Mouse (Mus musculus) liver, embryonic 14 days (tissue): Measurements from ENCODE around the gene Espl1. TPM values are rescaled to one million over a fixed set of nuclear protein-coding genes. Genes with fewer than 3 reads are reported as not detected.

Experiments
- polyA plus RNA-seq: library from polyadenylated mRNA; depleted of rRNA; stranded (reverse); fragments of >200 nt; gene quantifications from 2 replicates; pipeline ENCODE4 v1.2.3, GENCODE M21; 2012; rRNA removed

The Espl1 gene
- polyA plus RNA-seq: 14.5 and 18.7 TPM in 2 replicates

DNA sequence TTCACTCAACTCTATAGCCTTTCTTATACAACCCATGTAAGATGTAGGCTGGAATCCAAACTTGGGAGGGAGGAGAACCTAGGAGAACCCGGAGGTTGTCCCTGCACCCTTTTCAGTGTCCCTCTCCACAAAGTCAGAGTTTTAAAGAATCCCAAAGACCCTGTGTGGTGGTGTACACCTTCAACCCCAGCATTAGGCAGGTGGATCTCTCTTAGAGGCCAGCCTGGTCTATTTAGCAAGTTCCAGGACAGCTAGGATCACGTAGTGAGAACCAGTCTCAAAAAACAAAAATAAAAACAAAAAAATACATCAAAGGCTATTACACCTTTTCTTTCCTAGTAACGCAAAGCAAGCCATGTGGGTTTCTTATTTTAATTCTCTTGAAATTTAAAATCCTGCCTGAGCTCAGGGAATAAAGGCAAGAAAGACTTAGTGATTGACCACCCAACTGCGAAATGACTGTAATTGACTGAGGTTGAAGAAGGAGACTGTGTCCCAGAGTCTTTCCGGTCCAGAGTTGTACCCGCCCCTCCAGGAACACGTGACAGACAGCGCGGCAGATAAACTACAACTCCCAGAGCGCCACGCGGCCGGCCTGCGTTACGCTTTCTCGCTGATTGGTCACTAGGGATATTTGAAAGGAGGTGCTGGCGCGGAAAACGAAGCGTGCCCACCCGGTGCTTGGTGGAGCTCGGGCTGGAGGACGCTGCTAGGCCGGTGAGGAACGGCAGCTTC is at the start of gene Espl1:
Gene Espl1 (plus strand): TSS at position 634 of the 735 bp plus-strand sequence.

GRCm38 (mm10) chr15:102257202-102258075 is 38.6 kb upstream of the Espl1 start, which contains the start of gene Rarg:
Gene Rarg, minus strand, starts transcription at chr15:102257517.

DNA sequence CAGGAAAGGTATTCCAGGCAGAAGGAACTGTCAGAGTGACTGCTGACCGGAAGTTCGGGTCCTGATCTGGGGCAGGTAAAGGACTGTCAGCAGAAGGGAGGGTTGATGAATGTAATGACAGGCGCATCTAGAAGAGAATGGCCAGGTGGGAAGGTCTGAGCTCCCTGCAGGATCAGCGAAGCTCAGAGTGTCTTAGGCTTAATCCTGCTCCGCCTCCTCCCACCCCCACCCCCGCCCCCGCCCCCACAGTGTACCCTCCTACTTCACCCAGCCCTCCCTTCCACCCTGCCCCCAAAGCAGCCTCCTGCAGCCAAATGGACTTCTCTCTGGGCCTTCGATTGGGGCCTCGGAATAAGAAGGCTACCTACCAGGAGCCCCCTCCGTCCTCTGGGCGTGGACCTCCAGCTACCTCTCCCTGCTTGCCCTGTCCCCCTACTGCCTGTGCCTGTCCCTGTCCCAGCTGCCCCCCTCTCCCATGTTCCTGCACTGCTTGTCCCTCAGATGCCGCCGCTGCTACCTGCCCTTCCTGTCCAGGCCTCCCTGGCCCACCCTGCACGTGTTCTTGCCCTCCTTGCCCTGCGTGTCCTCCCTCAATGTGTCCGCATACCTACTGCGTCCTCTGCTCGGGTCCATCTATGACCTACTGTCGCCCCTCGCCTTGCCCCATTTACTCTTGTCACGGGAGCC is 25.6 kb upstream of the Espl1 start, which contains the start of gene Gm9918:
Gene Gm9918 (plus strand): TSS at position 290 of the 687 bp plus-strand sequence.

DNA sequence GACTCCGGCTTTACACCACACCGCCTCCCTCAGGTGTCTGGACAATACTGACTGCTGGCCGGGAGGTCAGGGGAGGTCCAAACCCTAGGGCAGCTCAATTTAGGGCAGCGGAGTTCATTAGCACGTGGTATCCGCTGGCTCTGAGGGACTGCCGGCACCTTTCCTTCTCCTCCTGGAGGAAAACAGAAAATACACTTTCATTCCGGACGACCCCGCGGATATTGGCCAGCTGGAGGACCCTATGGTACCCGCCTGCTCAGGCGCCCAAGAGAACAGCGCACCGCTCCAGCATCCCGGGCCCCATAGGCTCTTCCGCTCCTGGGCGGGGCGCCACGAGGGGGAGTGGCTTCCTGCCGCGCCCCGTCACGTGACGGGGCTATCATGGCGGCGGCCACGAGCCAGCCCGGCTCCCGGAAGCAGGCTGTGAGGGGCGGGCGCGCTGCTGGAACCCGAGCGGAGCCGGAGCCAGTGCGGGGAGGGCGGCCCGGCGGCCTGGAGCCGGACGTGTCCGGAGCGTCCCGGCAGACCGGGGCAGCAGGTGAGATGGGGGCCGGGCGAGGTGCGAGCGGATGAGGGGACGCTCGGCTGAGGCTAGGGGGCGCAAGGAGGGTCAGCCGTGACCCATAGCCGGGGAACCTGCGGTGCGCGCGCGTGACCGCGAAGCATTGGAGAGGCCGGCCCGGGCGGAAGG is 16.8 kb upstream of the Espl1 start, which contains the start of gene Mfsd5:
Gene Mfsd5 (plus strand): TSS at position 363 of the 691 bp plus-strand sequence.

DNA sequence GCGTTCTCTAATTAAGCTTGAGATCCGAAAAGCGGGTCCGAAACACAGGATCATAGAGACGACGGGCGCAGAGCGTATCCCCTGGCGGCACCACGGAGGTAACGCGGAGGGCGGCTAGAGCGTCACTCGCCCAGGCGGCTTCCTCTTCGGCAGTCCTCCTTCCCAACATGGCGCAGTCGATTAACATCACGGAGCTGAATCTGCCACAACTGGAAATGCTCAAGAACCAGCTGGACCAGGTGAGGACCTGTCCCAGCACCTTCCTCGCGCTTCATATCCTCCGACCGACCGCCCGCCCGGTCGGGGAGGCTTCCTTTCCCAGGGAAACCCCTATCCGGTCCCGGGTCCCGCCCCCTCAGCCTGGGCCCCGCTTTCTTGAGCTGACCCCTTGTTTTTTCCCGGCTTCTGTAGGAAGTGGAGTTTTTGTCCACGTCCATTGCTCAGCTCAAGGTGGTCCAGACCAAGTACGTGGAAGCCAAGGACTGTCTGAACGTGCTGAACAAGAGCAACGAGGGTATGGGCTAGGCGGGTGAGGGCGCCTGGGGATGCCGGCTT is 30.0 kb downstream of the Espl1 start, which contains the start of gene Pfdn5:
Gene Pfdn5 (plus strand): TSS at position 95 of the 555 bp plus-strand sequence.

GRCm38 (mm10) chr15:102331610-102332015 is 35.5 kb downstream of the Espl1 start, which contains the start of gene Myg1:
Gene Myg1, plus strand, starts transcription at chr15:102331709.

DNA sequence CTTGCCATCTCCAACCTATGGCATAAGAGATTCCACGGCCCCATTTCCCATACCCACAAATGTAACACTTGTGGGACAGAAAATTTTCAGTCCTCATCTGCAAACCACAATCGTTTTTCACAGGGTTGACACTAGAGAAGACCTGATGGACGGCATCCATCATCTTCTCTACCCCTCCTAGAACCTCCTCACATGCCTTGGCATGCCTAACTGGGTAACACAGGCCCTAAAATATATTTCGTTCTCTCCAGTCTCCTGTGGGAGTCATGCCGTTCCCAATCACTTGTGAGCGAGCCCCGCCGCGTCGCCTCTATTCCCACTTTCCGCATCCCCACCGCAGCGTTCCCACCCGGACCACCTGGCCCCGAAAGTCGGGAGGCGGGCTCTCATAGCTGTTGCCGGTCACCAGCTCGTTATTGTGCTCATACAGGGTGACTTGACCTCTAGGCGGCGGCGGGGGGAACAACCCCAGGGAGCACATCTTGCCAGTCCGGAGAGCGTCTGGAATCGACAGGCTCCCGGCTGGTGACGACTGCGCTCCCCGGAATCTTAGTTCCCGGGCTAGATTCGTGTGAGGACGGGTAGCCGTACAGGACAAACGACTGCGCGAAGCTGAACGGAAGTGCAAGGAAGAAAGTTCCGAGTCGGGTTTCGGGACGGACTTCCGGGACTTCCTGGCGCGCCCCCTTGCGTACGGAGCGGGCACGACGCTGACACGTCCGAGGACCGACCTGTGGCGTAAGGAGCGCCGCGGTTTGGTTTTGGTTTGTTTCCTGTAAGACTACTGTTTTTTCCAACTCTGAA is 54.3 kb downstream of the Espl1 start, which contains the start of gene Aaas:
Gene Aaas (minus strand): TSS at position 634 of the 804 bp plus-strand sequence.

GRCm38 (mm10) chr15:102366733-102367344 is 70.8 kb downstream of the Espl1 start, which contains the start of gene Sp7:
Gene Sp7, minus strand, starts transcription at chr15:102367182.

Other genes with a start within 250 kb of the Espl1 start
- 72.9 and 76.9 TPM in 2 replicates for gene Eif4b, start 222.5 kb upstream of the Espl1 start, polyA plus RNA-seq
- 4.7 and 5.4 TPM in 2 replicates for gene Tns2, start 195.9 kb upstream of the Espl1 start, polyA plus RNA-seq
- gene Spryd3, start 160.0 kb upstream of the Espl1 start, polyA plus RNA-seq: 12.4 TPM in 2 replicates
- 0.50 and 0.66 TPM in 2 replicates for gene Igfbp6, start 151.9 kb upstream of the Espl1 start, polyA plus RNA-seq
- gene Soat2, start 145.7 kb upstream of the Espl1 start, polyA plus RNA-seq: 30.7 and 35.5 TPM in 2 replicates
- 15.1 and 17.1 TPM in 2 replicates for gene Zfp740, start 93.0 kb upstream of the Espl1 start, polyA plus RNA-seq
- gene Csad, start 91.5 kb upstream of the Espl1 start, polyA plus RNA-seq: 15.4 and 20.0 TPM in 2 replicates
- gene Itgb7, start 64.3 kb upstream of the Espl1 start, polyA plus RNA-seq: 2.2 and 2.3 TPM in 2 replicates
- gene Rarg, start 38.7 kb upstream of the Espl1 start, polyA plus RNA-seq: 2.0 and 2.1 TPM in 2 replicates
- gene Gm9918, start 25.7 kb upstream of the Espl1 start, polyA plus RNA-seq: 0.03 TPM in 2 replicates
- 11.1 and 12.9 TPM in 2 replicates for gene Mfsd5, start 16.8 kb upstream of the Espl1 start, polyA plus RNA-seq
- 84.4 and 85.9 TPM in 2 replicates for gene Pfdn5, start 29.9 kb downstream of the Espl1 start, polyA plus RNA-seq
- 27.0 and 31.6 TPM in 2 replicates for gene Myg1, start 35.4 kb downstream of the Espl1 start, polyA plus RNA-seq
- 31.9 and 34.2 TPM in 2 replicates for gene Aaas, start 54.5 kb downstream of the Espl1 start, polyA plus RNA-seq
- 0.03 and 0.05 TPM in 2 replicates for gene Sp7, start 70.9 kb downstream of the Espl1 start, polyA plus RNA-seq
- 10.2 and 11.4 TPM in 2 replicates for gene Sp1, start 109.9 kb downstream of the Espl1 start, polyA plus RNA-seq
- 0.08 and 0.09 TPM in 2 replicates for gene Amhr2, start 149.1 kb downstream of the Espl1 start, polyA plus RNA-seq
- gene Prr13, start 162.8 kb downstream of the Espl1 start, polyA plus RNA-seq: 72.5 and 88.4 TPM in 2 replicates
- 197 and 256 TPM in 2 replicates for gene Pcbp2, start 174.3 kb downstream of the Espl1 start, polyA plus RNA-seq
- gene Gm10337, start 207.5 kb downstream of the Espl1 start, polyA plus RNA-seq: not detected in 2 replicates
- 0.95 and 1.3 TPM in 2 replicates for gene Map3k12, start 220.8 kb downstream of the Espl1 start, polyA plus RNA-seq
- gene Tarbp2, start 221.9 kb downstream of the Espl1 start, polyA plus RNA-seq: 36.1 and 41.9 TPM in 2 replicates
- 1.1 and 1.6 TPM in 2 replicates for gene Npff, start 228.7 kb downstream of the Espl1 start, polyA plus RNA-seq